Mouse (Mus musculus): ENCODE data around the gene Wfikkn1. TPM values are rescaled to one million over a fixed set of nuclear protein-coding genes. Genes with fewer than 3 reads are reported as not detected.

Wfikkn1 gene
- polyA plus RNA-seq, 1 experiment from 2014 or later: 0.55 TPM

DNA sequence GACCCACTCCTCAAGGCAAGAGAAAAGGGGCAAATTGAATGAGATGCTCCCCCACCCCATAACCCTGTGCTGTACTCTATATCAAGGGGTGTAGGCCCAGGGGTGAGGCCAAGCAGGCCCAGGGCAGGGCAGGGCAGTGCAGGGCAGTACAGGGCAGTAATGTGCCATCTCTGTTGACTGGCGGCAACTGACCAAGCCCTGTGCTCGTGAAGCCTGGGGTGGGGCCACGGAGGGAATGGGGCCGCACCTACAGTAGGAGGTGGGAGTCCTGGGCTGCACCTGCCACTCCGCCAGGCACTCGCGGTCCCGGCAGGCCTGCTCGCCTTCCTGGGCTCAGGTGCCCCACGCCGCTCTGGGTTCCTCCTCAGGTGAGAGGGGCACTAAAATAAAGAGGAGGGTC is 15.4 kb downstream of the Wfikkn1 start:
- Histone ChIP-seq H3K27ac (peak overlapping the region; percentile 31; the same call in 1 of the 2 replicates), H3K36me3 (no peaks in the 10 kb centered on the region), H3K27me3 (replicated peaks) (no peaks in the 10 kb centered on the region), H3K4me1 (peaks cover 26% of the 10 kb centered on the region), H3K4me3 (replicated peaks) (peak overlapping the region; percentile 6; the same call in 1 of the 2 replicates), H3K4me2 (no peak overlapping the region), H3K9me3 (no peaks in the 10 kb centered on the region), H3K9ac (no peak overlapping the region)
- ATAC-seq (ENCODE audit: insufficient read depth, low FRiP score, low read depth): no peak
- WGBS: 84% methylated on average over 11 of the region's 11 CpGs

DNA sequence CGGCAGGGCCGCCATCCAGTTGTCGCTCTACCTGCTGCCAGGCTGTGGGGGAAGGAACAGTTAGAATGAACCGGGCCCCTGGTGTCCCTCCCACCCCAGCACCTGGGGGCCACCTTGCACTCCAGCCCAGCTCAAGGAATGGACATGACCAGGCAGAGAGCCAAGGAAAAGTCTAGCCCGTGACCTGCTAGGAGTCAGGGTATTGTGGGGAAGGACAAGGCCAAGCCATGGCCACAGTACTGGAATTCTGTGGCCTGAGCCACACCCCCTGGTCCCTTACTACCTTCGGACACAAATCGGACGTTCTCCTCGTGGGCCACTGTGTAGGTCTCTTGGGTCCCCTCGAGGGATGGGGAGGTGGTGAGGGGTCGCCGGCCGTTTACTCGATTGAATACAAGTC is 16.3 kb downstream of the Wfikkn1 start:
- Histone ChIP-seq H3K36me3 (no peaks in the 10 kb centered on the region), H3K4me2 (no peak overlapping the region), H3K27ac (no peak overlapping the region), H3K4me3 (replicated peaks) (no peak overlapping the region), H3K9me3 (no peaks in the 10 kb centered on the region), H3K9ac (no peak overlapping the region), H3K4me1 (peaks cover 29% of the 10 kb centered on the region), H3K27me3 (replicated peaks) (no peaks in the 10 kb centered on the region)
- WGBS: 93% methylated on average over 14 of the region's 14 CpGs
- no peak for ATAC-seq (ENCODE audit: insufficient read depth, low FRiP score, low read depth)

DNA sequence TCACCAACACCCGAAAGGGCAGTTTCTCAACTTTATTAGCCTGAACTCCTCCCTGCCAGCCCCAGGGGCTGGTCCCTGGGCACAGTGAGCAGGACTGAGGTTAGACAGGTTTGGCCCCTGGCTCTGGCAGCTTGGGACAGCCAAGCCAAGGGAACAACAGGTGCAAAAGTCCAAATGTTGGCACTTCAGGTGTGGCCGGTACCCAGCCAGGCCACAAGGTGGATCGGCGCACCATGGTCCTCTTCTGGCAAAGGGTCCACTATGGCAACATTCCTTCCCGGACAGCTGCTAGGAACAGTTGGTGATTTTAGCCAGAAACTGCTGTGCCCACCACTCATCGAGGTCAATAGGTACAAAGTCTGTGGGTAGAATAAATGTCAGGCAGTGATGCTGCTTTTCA is 17.0 kb downstream of the Wfikkn1 start:
- no peak overlapping the region for H3K27ac ChIP-seq
- H3K27me3 ChIP-seq (replicated peaks): no peaks in the 10 kb centered on the region
- H3K36me3 ChIP-seq: no peaks in the 10 kb centered on the region
- peaks cover 25% of the 10 kb centered on the region for H3K4me1 ChIP-seq
- H3K9me3 ChIP-seq: no peaks in the 10 kb centered on the region
- no peak for ATAC-seq (ENCODE audit: insufficient read depth, low FRiP score, low read depth)
- 84% methylated on average over 6 of the region's 6 CpGs for WGBS
- H3K4me2 ChIP-seq: no peak overlapping the region
- H3K4me3 ChIP-seq (replicated peaks): no peak overlapping the region
- H3K9ac ChIP-seq: no peak overlapping the region

DNA sequence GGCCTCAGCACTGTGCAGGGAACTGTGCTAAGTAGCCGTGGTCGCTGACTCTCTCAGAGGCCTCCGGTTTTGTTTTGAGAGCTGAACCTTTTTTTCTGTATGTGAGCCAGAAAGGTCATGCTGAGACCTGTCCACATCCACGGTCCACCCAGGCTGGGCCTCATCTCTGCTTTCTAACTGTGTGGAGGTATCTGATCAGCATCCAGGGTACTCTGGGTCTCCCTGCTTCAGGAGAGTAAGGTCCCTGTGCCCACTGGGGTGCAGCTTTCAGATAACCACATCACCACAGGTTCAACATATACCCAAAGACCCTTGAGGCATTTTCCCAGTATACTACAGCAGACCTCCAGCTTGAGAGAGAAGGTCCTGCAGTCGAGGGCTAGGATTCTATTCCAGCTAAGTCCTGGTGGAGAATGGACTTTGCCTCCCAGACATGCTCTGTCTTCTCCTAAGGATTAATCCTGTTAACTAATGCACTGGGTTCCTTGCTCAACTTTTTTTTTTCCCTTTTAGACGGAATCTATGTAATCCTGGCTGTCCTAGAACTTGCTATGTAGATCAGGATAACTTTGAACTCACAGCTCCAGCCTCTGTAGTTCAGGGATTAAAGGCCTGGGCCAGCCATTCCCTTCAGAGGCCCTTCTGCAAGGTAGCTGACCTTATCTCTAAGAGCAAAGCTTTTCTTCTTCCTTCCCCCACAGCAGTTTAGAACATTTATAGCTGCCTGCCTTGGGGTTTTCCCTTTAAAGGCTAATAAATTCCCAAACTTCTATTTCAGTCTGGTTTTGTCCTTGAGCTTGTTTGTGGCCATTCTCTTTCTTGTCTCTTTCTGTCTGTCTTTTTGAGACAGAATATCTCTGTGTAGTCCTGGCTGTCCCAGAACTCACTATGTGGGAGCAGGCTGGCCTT is 18.7 kb downstream of the Wfikkn1 start:
- H3K4me1 ChIP-seq: peaks cover 14% of the 10 kb centered on the region
- H3K4me3 ChIP-seq (replicated peaks): peak overlapping the region; percentile 70
- 0 out of 2 replicates have a peak, but pooled peaks have one; percentile 5 for ATAC-seq (ENCODE audit: insufficient read depth, low FRiP score, low read depth)
- WGBS: 11% methylated on average over 6 of the region's 6 CpGs
- H3K36me3 ChIP-seq: no peaks in the 10 kb centered on the region
- peak overlapping the region; percentile 92 for H3K4me2 ChIP-seq
- no peaks in the 10 kb centered on the region for H3K9me3 ChIP-seq
- peak overlapping the region; percentile 68 for H3K9ac ChIP-seq
- H3K27ac ChIP-seq: peak overlapping the region; percentile 73
- H3K27me3 ChIP-seq (replicated peaks): no peaks in the 10 kb centered on the region

DNA sequence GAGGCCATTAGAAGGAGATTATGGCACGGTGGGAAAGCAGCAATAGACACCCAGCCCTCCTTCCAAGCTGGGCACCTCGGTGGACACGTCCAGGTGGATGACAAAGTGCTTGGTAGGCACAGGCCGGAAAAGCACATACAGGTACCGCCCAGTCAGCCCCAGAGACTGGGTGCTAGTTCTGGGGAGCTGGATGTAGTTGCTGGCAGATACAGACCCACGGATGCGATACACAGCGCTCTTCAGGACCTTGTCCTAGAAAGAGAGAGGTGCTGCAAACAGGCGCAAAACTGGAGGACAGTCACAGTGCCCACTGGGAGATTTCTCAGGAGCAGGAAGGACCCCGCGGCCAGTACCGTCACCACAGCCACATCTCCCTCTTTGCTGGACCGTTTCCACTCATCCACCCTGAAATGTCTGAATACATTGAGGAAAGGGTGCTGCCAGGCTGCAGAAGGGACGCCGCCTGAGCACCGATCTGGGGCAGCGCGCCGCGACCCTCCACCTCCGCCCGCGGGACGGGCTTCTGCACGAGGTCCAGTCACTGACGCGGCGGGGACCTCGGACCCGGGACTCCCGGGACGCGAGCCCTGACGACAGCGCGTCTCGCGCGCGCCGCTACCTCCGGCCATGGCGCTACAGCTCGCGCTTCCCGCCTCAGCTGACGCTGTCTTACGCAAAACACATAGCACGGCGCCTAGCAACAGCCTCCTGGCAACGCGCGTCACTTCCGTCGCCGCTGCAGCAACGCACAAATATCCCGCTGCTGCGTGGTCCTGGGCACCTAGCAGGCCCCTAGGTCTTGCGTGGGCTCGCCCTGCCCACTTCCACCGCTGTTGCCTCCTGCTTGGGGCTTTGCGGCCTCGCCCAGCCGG is 19.6 kb downstream of the Wfikkn1 start, which contains the start of gene Wdr90:
TSS of gene Wdr90 (minus strand) at position 670 of the 872 bp plus-strand sequence.
- Histone ChIP-seq H3K4me2 (peak within 1 kb of the TSS; percentile 92), H3K9ac (peak within 1 kb of the TSS; percentile 71), H3K4me1 (peaks cover 14% of the 10 kb centered on the region), H3K27ac (peak within 1 kb of the TSS; percentile 73), H3K4me3 (replicated peaks) (peak within 1 kb of the TSS; percentile 70), H3K9me3 (no peaks in the 10 kb centered on the region), H3K36me3 (no peaks in the 10 kb centered on the region), H3K27me3 (replicated peaks) (no peaks in the 10 kb centered on the region)
- WGBS: 3% methylated on average over 65 of the region's 65 CpGs
- peak; percentile 91 for ATAC-seq (ENCODE audit: insufficient read depth, low FRiP score, low read depth)

DNA sequence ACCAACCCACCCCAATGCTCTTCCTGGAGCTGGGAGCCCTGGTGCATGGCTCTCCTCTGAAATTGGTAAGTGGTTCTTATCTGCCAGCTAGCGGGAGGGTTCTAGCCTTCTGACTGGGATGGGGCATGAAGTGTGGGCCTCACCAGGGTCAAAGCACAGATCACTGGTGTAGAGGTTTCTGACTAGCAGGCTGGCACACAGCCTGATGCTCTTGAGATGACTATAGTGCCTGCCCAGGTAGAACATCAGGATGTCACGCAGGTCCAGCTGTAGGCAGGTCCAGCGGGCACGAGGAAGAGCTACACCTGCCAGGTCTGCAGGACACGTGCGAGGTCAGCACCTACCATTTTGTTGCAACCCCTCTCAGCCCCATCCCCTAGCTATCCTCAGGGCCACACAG is 20.4 kb downstream of the Wfikkn1 start:
- Histone ChIP-seq H3K9ac (peak overlapping the region; percentile 71; the same call in 1 of the 2 replicates), H3K4me2 (peak overlapping the region; percentile 92), H3K4me3 (replicated peaks) (peak overlapping the region; percentile 70; the same call in 1 of the 2 replicates), H3K27me3 (replicated peaks) (no peaks in the 10 kb centered on the region), H3K27ac (no peak overlapping the region), H3K9me3 (no peaks in the 10 kb centered on the region), H3K36me3 (peaks cover under 1% of the 10 kb centered on the region; the same call in 1 of the 2 replicates), H3K4me1 (peaks cover 14% of the 10 kb centered on the region)
- ATAC-seq (ENCODE audit: insufficient read depth, low FRiP score, low read depth): no peak
- 89% methylated on average over 6 of the region's 6 CpGs for WGBS

DNA sequence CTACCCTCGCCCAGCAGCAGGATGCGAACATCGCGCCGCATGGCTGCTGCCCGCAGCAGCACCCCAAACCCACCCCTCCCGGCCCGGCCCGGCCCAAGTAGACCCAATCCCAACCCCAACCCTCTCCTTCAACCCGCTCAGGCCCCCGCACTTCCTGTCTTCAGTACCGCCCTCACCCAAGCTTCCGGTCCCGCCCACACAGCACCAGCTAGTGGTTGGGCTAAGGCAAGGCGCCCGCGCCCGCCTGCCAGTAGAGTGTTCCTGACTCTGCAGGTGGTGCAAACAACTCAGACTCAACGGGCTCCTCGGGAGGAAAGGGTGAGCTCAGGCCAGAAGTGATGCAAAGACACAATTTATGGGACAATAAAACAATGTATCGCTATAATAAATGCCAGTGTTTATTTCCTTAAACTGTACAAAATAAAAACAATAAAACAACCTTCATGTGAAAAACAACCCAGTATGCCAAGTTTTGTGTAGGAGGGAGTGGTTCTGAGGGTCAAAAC is 36.2 kb downstream of the Wfikkn1 start, which contains the start of gene Rhot2:
TSS of gene Rhot2 (minus strand) at position 456 of the 506 bp plus-strand sequence.
- Histone ChIP-seq H3K9ac (peak within 1 kb of the TSS; percentile 88), H3K4me1 (peaks cover 15% of the 10 kb centered on the region), H3K27ac (peak within 1 kb of the TSS; percentile 86), H3K4me2 (peak within 1 kb of the TSS; percentile 88), H3K27me3 (replicated peaks) (no peaks in the 10 kb centered on the region), H3K9me3 (no peaks in the 10 kb centered on the region), H3K4me3 (replicated peaks) (peak within 1 kb of the TSS; percentile 87), H3K36me3 (peaks cover 38% of the 10 kb centered on the region)
- WGBS: 2% methylated on average over 21 of the region's 21 CpGs
- peak; percentile 96 for ATAC-seq (ENCODE audit: insufficient read depth, low FRiP score, low read depth)

DNA sequence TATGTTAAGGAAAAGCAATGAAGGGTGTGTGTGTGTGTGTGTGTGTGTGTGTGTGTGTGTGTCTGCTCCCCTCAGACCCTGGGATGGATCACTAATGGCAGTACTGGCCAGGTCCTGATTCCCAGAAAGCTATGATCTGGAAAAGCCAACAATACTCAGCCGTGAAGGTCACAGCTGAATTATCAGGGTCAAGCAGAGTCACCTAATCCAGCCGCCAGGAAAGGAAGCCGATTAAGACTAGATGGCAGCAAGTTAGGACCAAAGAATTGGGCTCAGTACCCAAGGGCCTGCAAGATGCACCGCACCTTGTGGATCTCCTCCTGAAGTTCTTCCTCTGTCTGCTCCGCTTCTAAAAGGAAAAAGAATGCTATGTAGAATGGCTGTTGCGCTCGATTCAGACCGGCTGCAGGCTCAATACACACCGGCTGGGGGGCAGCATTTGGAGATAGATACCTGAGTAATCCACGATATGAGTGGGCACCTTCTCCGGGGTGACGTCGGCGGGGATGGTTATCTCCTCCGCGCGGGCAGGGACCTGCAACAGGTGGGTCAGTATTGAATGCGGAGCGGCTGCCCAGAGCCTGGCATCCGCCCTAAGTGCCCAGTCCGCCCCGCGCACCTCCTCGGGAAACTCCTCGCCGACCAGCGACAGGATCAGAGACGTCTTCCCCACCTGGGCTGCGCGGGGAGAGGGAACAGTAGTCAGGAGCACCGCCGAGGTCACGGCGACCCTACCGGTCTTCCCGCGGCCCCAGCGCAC is 36.8 kb downstream of the Wfikkn1 start:
- H3K36me3 ChIP-seq: peaks cover 45% of the 10 kb centered on the region
- no peaks in the 10 kb centered on the region for H3K9me3 ChIP-seq
- no peaks in the 10 kb centered on the region for H3K27me3 ChIP-seq (replicated peaks)
- peak overlapping the region; percentile 88 for H3K4me2 ChIP-seq
- peak overlapping the region; percentile 87 for H3K4me3 ChIP-seq (replicated peaks)
- WGBS: 2% methylated on average over 38 of the region's 38 CpGs
- H3K4me1 ChIP-seq: peaks cover 17% of the 10 kb centered on the region
- H3K9ac ChIP-seq: peak overlapping the region; percentile 88
- H3K27ac ChIP-seq: peak overlapping the region; percentile 86
- peak; percentile 3; the same call in 1 of the 2 replicates for ATAC-seq (ENCODE audit: insufficient read depth, low FRiP score, low read depth)

DNA sequence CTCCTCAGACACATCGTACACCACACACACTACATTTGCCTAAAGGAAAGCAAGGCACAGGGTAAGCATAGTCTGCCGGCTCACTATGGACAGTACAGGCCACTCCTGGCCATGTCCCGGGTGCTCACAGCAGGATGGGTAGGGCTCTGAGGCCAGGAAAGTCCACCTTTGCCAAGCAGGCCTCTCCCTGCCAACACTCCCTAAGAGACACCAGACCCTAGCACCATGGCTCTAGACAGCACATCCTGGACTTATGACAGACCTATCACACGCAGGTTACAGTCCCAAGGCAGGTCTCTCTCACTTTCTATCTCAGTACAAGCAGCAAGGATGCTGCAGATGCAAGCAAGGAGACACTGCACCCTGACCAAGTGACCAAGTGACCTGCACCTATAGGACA is 37.5 kb downstream of the Wfikkn1 start:
- peak overlapping the region; percentile 88 for H3K4me2 ChIP-seq
- peaks cover 18% of the 10 kb centered on the region for H3K4me1 ChIP-seq
- H3K27me3 ChIP-seq (replicated peaks): no peaks in the 10 kb centered on the region
- ATAC-seq (ENCODE audit: insufficient read depth, low FRiP score, low read depth): no peak
- H3K9ac ChIP-seq: 0 out of 2 replicates have a peak overlapping the region, but pooled peaks have one; percentile 88
- no peak overlapping the region for H3K27ac ChIP-seq
- H3K9me3 ChIP-seq: no peaks in the 10 kb centered on the region
- H3K36me3 ChIP-seq: peaks cover 42% of the 10 kb centered on the region
- H3K4me3 ChIP-seq (replicated peaks): peak overlapping the region; percentile 87
- 90% methylated on average over 4 of the region's 4 CpGs for WGBS

DNA sequence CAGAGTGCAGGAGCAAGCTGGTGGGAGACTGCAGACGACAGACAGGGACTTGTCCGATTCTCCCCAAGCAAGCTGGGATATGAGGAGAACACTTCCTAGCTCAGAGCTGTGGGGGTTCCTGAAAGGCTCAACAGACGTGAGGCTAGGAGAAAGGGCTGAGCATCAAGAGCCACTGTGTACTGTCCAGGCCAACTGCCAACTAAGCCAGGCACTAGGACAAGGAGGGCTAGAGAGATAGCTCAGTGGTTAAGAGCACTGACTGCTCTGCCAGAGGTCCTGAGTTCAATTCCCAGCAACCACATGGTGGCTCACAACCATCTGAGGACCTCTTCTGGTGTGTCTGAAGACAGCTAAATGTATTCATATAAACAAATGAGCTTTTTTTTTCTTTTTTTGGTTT is 38.1 kb downstream of the Wfikkn1 start:
- H3K36me3 ChIP-seq: peaks cover 41% of the 10 kb centered on the region
- H3K9ac ChIP-seq: no peak overlapping the region
- H3K4me1 ChIP-seq: peaks cover 21% of the 10 kb centered on the region
- H3K4me3 ChIP-seq (replicated peaks): no peak overlapping the region
- 86% methylated on average over 3 of the region's 3 CpGs for WGBS
- no peak overlapping the region for H3K4me2 ChIP-seq
- H3K27me3 ChIP-seq (replicated peaks): no peaks in the 10 kb centered on the region
- no peak for ATAC-seq (ENCODE audit: insufficient read depth, low FRiP score, low read depth)
- H3K9me3 ChIP-seq: no peaks in the 10 kb centered on the region
- H3K27ac ChIP-seq: no peak overlapping the region

All from stomach, embryonic 15.5 days (tissue).